Mouse (Mus musculus): ENCODE measurements around the gene Arid3b. TPM values are rescaled to one million over a fixed set of nuclear protein-coding genes. Genes with fewer than 3 reads are reported as not detected.

Gene Arid3b
- polyA plus RNA-seq, 1 experiment, result 70.3 TPM

DNA sequence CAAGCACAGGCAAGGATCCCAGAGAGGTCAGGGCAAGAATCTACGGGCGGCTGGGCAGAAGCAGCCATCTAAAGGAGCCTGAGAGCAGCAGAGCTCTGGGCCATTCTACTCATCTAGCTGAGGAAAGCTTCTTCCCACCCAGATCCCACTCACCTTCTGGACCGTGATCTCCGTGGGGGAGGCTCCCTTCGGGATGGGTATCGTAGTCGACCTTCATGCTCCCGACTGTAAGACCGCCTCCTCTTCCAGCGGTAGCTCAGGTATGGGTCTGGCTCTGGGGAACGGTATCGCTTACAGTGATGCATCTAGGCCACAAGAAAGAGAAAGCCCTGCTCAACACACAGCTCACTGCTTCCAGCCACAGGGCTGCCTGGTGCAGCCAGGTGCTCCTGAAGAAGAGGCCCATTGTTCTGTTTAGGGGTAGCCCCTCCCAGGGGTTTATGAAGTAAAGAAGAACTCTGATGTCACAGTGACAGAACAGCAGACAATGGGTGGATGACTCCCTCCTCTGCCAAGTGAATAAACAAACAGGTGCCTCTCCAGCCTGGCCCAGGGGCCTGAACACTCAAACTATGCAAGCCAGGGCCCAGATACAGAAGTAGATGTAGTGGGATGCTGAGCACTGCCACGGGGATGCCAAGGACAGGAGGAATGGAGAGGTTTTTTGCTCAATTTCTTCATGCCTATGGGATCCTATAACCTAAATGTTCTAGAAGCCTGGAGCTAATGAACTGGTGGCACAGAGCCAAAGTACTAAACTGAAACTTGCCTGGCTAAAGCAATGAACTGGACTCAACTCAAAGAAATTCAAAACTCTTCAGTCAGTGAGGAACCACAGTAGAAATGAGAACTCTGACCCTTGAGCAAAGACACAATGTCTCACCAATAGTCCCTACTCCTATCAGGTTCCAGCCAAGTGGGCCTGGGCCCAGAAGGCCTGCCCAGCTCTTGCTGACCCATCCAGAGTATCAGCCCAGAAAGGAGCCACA lies 74.7 kb downstream of the Arid3b start:
- peak; percentile 46 for DNase-seq
- Histone ChIP-seq H3K4me1 (replicated peaks; ENCODE audit: control insufficient read depth, insufficient read depth, low read length) (peaks cover 36% of the 10 kb centered on the region), H3K36me3 (ENCODE audit: control insufficient read depth, insufficient read depth, low read length) (peaks cover 47% of the 10 kb centered on the region), H3K27me3 (ENCODE audit: control insufficient read depth, insufficient read depth, low read length) (no peaks in the 10 kb centered on the region), H3K27ac (ENCODE audit: control insufficient read depth, insufficient read depth, low read length) (peak overlapping the region; percentile 93), H3K4me3 (ENCODE audit: control insufficient read depth, insufficient read depth, low read length) (peak overlapping the region; percentile 43)
- no peak for TF ChIP-seq POLR2A (IDR thresholded peaks at IDR 0.05; ENCODE audit: control insufficient read depth, extremely low read depth, insufficient read depth, low read length, poor library complexity)
- TF ChIP-seq CTCF (IDR thresholded peaks at IDR 0.05; ENCODE audit: borderline replicate concordance, control insufficient read depth, extremely low read depth, insufficient read depth, low read length, poor library complexity), result no peak
- WGBS, result 71% methylated on average over 13 of the region's 13 CpGs

DNA sequence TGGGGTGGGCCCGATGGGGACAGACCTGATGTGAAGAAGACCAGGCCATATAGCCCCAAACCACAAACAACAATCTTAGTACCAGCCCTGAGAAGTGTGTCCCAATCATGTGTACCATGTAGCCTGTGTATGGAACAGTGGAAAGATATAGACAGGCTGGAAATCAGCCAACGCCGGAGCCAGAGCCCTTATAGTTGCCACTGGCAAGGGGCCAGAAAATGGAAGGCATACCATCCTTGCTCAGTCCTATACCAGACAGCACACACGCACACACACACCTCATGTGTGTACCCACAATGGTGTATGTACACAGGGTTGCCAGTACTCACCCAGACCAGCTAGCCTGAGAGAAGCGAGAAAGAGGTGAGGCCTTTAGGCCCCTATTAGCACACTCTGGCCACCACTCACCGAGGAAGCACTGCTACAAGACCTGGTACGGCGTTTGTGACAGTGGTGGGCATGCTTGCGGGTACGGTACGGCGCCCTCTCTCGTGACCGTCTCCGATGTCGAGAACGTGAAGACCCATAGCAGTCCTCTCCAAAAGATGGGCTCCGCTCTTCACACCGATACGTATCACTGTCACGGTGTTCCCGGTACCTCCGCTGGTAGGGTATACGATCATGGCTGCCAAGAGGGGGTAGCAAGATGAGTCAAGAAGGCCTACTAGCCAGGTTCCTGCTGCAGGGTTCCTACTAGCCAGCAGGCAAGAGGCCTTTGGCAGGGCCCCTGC lies 76.0 kb downstream of the Arid3b start:
- Histone ChIP-seq H3K4me3 (ENCODE audit: control insufficient read depth, insufficient read depth, low read length) (no peak overlapping the region), H3K36me3 (ENCODE audit: control insufficient read depth, insufficient read depth, low read length) (peaks cover 57% of the 10 kb centered on the region), H3K4me1 (replicated peaks; ENCODE audit: control insufficient read depth, insufficient read depth, low read length) (peaks cover 26% of the 10 kb centered on the region), H3K27ac (ENCODE audit: control insufficient read depth, insufficient read depth, low read length) (no peak overlapping the region), H3K27me3 (ENCODE audit: control insufficient read depth, insufficient read depth, low read length) (no peaks in the 10 kb centered on the region)
- 98% methylated on average over 24 of the region's 24 CpGs for WGBS
- no peak for DNase-seq
- no peak for TF ChIP-seq CTCF (IDR thresholded peaks at IDR 0.05; ENCODE audit: borderline replicate concordance, control insufficient read depth, extremely low read depth, insufficient read depth, low read length, poor library complexity)
- TF ChIP-seq POLR2A (IDR thresholded peaks at IDR 0.05; ENCODE audit: control insufficient read depth, extremely low read depth, insufficient read depth, low read length, poor library complexity), result no peak

DNA sequence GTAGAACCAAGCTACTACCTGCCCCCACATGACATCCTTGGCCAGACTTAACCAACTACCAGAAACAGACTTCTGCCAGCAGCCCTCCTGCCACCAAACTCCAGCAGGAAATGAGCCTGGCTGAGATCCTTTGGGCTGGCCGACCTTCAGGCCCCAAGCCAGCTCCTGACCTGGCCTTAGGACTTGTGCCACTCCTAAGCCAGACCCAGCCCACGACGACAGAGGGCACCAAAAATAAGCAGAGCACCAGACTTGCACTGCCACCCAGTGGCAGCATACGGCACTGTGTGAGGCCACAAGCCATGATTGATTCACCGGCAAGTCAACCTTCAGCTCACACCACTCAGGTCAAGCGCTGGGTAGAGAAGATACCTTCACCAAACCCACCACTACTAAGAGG lies 77.3 kb downstream of the Arid3b start:
- Histone ChIP-seq H3K36me3 (ENCODE audit: control insufficient read depth, insufficient read depth, low read length) (peaks cover 70% of the 10 kb centered on the region), H3K4me3 (ENCODE audit: control insufficient read depth, insufficient read depth, low read length) (no peak overlapping the region), H3K4me1 (replicated peaks; ENCODE audit: control insufficient read depth, insufficient read depth, low read length) (peaks cover 26% of the 10 kb centered on the region), H3K27me3 (ENCODE audit: control insufficient read depth, insufficient read depth, low read length) (no peaks in the 10 kb centered on the region), H3K27ac (ENCODE audit: control insufficient read depth, insufficient read depth, low read length) (no peak overlapping the region)
- peak; percentile 75 for DNase-seq
- TF ChIP-seq POLR2A (IDR thresholded peaks at IDR 0.05; ENCODE audit: control insufficient read depth, extremely low read depth, insufficient read depth, low read length, poor library complexity) (no peak), CTCF (IDR thresholded peaks at IDR 0.05; ENCODE audit: borderline replicate concordance, control insufficient read depth, extremely low read depth, insufficient read depth, low read length, poor library complexity) (peak; percentile 93)
- WGBS, result 24% methylated on average over 6 of the region's 6 CpGs

DNA sequence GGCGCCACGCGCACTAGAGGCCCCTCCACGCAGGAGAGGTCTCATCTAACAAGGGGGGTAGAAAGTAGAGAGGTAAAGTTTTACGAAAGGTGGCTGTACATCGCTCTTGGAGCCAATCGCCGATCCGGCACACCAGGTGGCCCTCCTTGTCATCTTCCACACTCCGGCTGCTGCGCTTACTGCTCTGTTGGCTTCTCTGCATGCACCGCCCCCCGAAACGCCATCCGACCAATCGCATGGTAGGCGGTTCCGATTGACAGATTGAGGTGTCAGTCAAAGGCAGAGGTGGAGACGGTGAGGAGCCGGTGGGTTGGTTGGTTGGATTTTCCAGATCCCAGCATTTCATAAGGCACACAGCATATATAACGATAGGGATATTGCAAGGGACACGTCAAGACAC lies 78.1 kb downstream of the Arid3b start:
- Histone ChIP-seq H3K4me3 (ENCODE audit: control insufficient read depth, insufficient read depth, low read length) (no peak overlapping the region), H3K27ac (ENCODE audit: control insufficient read depth, insufficient read depth, low read length) (no peak overlapping the region), H3K36me3 (ENCODE audit: control insufficient read depth, insufficient read depth, low read length) (peaks cover 77% of the 10 kb centered on the region), H3K27me3 (ENCODE audit: control insufficient read depth, insufficient read depth, low read length) (no peaks in the 10 kb centered on the region), H3K4me1 (replicated peaks; ENCODE audit: control insufficient read depth, insufficient read depth, low read length) (peaks cover 26% of the 10 kb centered on the region)
- WGBS, result 98% methylated on average over 22 of the region's 22 CpGs
- TF ChIP-seq POLR2A (IDR thresholded peaks at IDR 0.05; ENCODE audit: control insufficient read depth, extremely low read depth, insufficient read depth, low read length, poor library complexity) (no peak), CTCF (IDR thresholded peaks at IDR 0.05; ENCODE audit: borderline replicate concordance, control insufficient read depth, extremely low read depth, insufficient read depth, low read length, poor library complexity) (no peak)
- DNase-seq, result no peak

DNA sequence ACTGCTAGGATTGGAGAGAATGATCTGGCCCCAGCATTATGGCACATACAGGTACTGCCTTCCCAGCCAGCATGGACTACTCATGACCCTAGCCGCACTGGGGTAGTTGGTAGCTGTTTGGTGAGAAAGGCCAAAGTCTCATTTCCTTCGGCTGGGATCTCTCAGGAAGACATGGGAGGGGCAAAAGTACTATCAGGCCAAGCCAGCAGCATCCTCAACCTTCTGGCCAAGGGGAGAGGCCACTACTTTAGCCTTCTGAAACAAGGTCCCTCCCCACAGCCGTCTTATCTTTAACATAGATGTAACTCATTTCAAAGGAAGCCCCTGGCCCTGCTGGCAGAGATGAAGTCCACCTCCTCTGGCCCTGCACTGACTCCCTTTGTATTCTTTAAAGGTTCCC lies 79.0 kb downstream of the Arid3b start:
- no peak overlapping the region for H3K27ac ChIP-seq (ENCODE audit: control insufficient read depth, insufficient read depth, low read length)
- H3K4me1 ChIP-seq (replicated peaks; ENCODE audit: control insufficient read depth, insufficient read depth, low read length), result peaks cover 23% of the 10 kb centered on the region
- H3K36me3 ChIP-seq (ENCODE audit: control insufficient read depth, insufficient read depth, low read length), result peaks cover 87% of the 10 kb centered on the region
- WGBS, result 97% methylated on average over 3 of the region's 3 CpGs
- no peaks in the 10 kb centered on the region for H3K27me3 ChIP-seq (ENCODE audit: control insufficient read depth, insufficient read depth, low read length)
- TF ChIP-seq CTCF (IDR thresholded peaks at IDR 0.05; ENCODE audit: borderline replicate concordance, control insufficient read depth, extremely low read depth, insufficient read depth, low read length, poor library complexity) (no peak), POLR2A (IDR thresholded peaks at IDR 0.05; ENCODE audit: control insufficient read depth, extremely low read depth, insufficient read depth, low read length, poor library complexity) (no peak)
- H3K4me3 ChIP-seq (ENCODE audit: control insufficient read depth, insufficient read depth, low read length), result no peak overlapping the region
- no peak for DNase-seq

DNA sequence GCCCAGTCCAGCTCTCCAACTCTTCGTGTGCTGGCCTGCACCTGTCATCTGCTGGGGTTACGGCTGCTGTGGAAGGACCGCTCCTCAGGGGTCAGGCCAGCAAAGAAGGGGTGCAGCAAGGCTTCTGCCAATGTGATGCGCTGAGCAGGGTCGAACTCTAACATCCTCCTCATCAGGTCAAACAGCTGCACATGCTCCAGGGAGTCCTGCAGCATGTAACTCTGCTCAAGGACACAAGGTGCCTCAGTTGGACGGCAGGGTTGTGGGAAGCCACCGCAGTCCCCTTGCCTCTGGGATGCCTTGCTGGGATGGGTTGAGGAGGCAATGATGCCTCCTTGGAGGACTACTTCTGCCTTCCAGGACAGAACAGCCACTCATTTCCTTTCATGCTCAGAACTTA lies 85.7 kb downstream of the Arid3b start:
- no peaks in the 10 kb centered on the region for H3K27me3 ChIP-seq (ENCODE audit: control insufficient read depth, insufficient read depth, low read length)
- no peak overlapping the region for H3K27ac ChIP-seq (ENCODE audit: control insufficient read depth, insufficient read depth, low read length)
- TF ChIP-seq CTCF (IDR thresholded peaks at IDR 0.05; ENCODE audit: borderline replicate concordance, control insufficient read depth, extremely low read depth, insufficient read depth, low read length, poor library complexity), result no peak
- TF ChIP-seq POLR2A (IDR thresholded peaks at IDR 0.05; ENCODE audit: control insufficient read depth, extremely low read depth, insufficient read depth, low read length, poor library complexity), result no peak
- WGBS, result 97% methylated on average over 7 of the region's 7 CpGs
- DNase-seq, result no peak
- H3K36me3 ChIP-seq (ENCODE audit: control insufficient read depth, insufficient read depth, low read length), result peaks cover 94% of the 10 kb centered on the region
- H3K4me1 ChIP-seq (replicated peaks; ENCODE audit: control insufficient read depth, insufficient read depth, low read length), result no peaks in the 10 kb centered on the region
- no peak overlapping the region for H3K4me3 ChIP-seq (ENCODE audit: control insufficient read depth, insufficient read depth, low read length)
